Mouse (Mus musculus): Measurements from ENCODE around the gene Rag1. TPM values are rescaled to one million over a fixed set of nuclear protein-coding genes. Genes with fewer than 3 reads are reported as not detected.

Gene Rag1
- total and polyA plus RNA-seq, 2 experiments from 2014 or later = 0.11 to 0.37 TPM

- H3K4me2 ChIP-seq (ENCODE audit: low read depth, low read length) = no peak overlapping the region
- DNase-seq (ENCODE audit: low spot score) = peak; percentile 89
- no peaks in the 10 kb centered on the region for H3K9me3 ChIP-seq (ENCODE audit: low read length)
- no peaks in the 10 kb centered on the region for H3K27me3 ChIP-seq (ENCODE audit: insufficient read depth, low read length)
- H3K4me1 ChIP-seq (ENCODE audit: insufficient read depth, low read length) = no peaks in the 10 kb centered on the region
- no peak overlapping the region for H3K4me3 ChIP-seq (ENCODE audit: low read length)
- WGBS = 20% methylated on average over 9 of the region's 9 CpGs
- peak; percentile 90 for ATAC-seq
- H3K9ac ChIP-seq (replicated peaks; ENCODE audit: low read length) = no peak overlapping the region
- H3K27ac ChIP-seq = no peak overlapping the region
- TF ChIP-seq CTCF (IDR thresholded peaks at IDR 0.05; ENCODE audit: low read depth) = peak; percentile 97
- no peaks in the 10 kb centered on the region for H3K36me3 ChIP-seq (ENCODE audit: insufficient read depth, low read length)
These were observed 15.9 kb upstream of the Rag1 start for GRCm38 (mm10) chr2:101665058-101665702.

- 76% methylated on average over 2 of the region's 2 CpGs for WGBS
- Histone ChIP-seq H3K4me3 (ENCODE audit: low read length) (no peak overlapping the region), H3K36me3 (ENCODE audit: insufficient read depth, low read length) (no peaks in the 10 kb centered on the region), H3K4me2 (ENCODE audit: low read depth, low read length) (no peak overlapping the region), H3K27ac (no peak overlapping the region), H3K9me3 (ENCODE audit: low read length) (no peaks in the 10 kb centered on the region), H3K27me3 (ENCODE audit: insufficient read depth, low read length) (no peaks in the 10 kb centered on the region), H3K9ac (replicated peaks; ENCODE audit: low read length) (no peak overlapping the region), H3K4me1 (ENCODE audit: insufficient read depth, low read length) (no peaks in the 10 kb centered on the region)
- no peak for ATAC-seq
- no peak for DNase-seq (ENCODE audit: low spot score)
- no peak for TF ChIP-seq CTCF (IDR thresholded peaks at IDR 0.05; ENCODE audit: low read depth)
These were observed 11.2 kb upstream of the Rag1 start for GRCm38 (mm10) chr2:101660536-101660935.

- Histone ChIP-seq H3K4me1 (ENCODE audit: insufficient read depth, low read length) (0 out of 2 replicates have a peak, but pooled peaks cover 1% of the 10 kb centered on the region), H3K4me2 (ENCODE audit: low read depth, low read length) (peak overlapping the region; percentile 79), H3K9me3 (ENCODE audit: low read length) (no peaks in the 10 kb centered on the region), H3K9ac (replicated peaks; ENCODE audit: low read length) (peak overlapping the region; percentile 43; the same call in 1 of the 2 replicates), H3K4me3 (ENCODE audit: low read length) (peak overlapping the region; percentile 36), H3K27me3 (ENCODE audit: insufficient read depth, low read length) (no peaks in the 10 kb centered on the region), H3K27ac (no peak overlapping the region), H3K36me3 (ENCODE audit: insufficient read depth, low read length) (no peaks in the 10 kb centered on the region)
- peak; percentile 96 for DNase-seq (ENCODE audit: low spot score)
- 16% methylated on average over 14 of the region's 14 CpGs for WGBS
- peak; percentile 74 for ATAC-seq
- peak; percentile 83 for TF ChIP-seq CTCF (IDR thresholded peaks at IDR 0.05; ENCODE audit: low read depth)
These were observed 3.8 kb upstream of the Rag1 start for GRCm38 (mm10) chr2:101652921-101653597.

GRCm38 (mm10) chr2:101652204-101652920 lies 3.1 kb upstream of the Rag1 start:
- Histone ChIP-seq H3K27ac (no peak overlapping the region), H3K36me3 (ENCODE audit: insufficient read depth, low read length) (no peaks in the 10 kb centered on the region), H3K4me3 (ENCODE audit: low read length) (peak overlapping the region; percentile 36), H3K4me1 (ENCODE audit: insufficient read depth, low read length) (0 out of 2 replicates have a peak, but pooled peaks cover 3% of the 10 kb centered on the region), H3K9ac (replicated peaks; ENCODE audit: low read length) (peak overlapping the region; percentile 43; the same call in 1 of the 2 replicates), H3K4me2 (ENCODE audit: low read depth, low read length) (peak overlapping the region; percentile 79), H3K9me3 (ENCODE audit: low read length) (no peaks in the 10 kb centered on the region), H3K27me3 (ENCODE audit: insufficient read depth, low read length) (no peaks in the 10 kb centered on the region)
- no peak for TF ChIP-seq CTCF (IDR thresholded peaks at IDR 0.05; ENCODE audit: low read depth)
- ATAC-seq (peak; percentile 77), DNase-seq (ENCODE audit: low spot score) (no peak)
- WGBS = 20% methylated on average over 14 of the region's 14 CpGs

GRCm38 (mm10) chr2:101650446-101650845 lies 1.1 kb upstream of the Rag1 start:
- DNase-seq (ENCODE audit: low spot score) (no peak), ATAC-seq (no peak)
- TF ChIP-seq CTCF (IDR thresholded peaks at IDR 0.05; ENCODE audit: low read depth) = no peak
- no peaks in the 10 kb centered on the region for H3K27me3 ChIP-seq (ENCODE audit: insufficient read depth, low read length)
- H3K27ac ChIP-seq = no peak overlapping the region
- H3K4me3 ChIP-seq (ENCODE audit: low read length) = no peak overlapping the region
- WGBS = 65% methylated on average over 1 of the region's 1 CpGs
- no peak overlapping the region for H3K4me2 ChIP-seq (ENCODE audit: low read depth, low read length)
- 0 out of 2 replicates have a peak, but pooled peaks cover 3% of the 10 kb centered on the region for H3K4me1 ChIP-seq (ENCODE audit: insufficient read depth, low read length)
- H3K36me3 ChIP-seq (ENCODE audit: insufficient read depth, low read length) = no peaks in the 10 kb centered on the region
- H3K9me3 ChIP-seq (ENCODE audit: low read length) = no peaks in the 10 kb centered on the region
- no peak overlapping the region for H3K9ac ChIP-seq (replicated peaks; ENCODE audit: low read length)

- Histone ChIP-seq H3K4me3 (ENCODE audit: low read length) (no peak overlapping the region), H3K4me2 (ENCODE audit: low read depth, low read length) (peak overlapping the region; percentile 24; the same call in 1 of the 2 replicates), H3K4me1 (ENCODE audit: insufficient read depth, low read length) (0 out of 2 replicates have a peak, but pooled peaks cover 3% of the 10 kb centered on the region), H3K27ac (peak overlapping the region; percentile 33; the same call in 1 of the 2 replicates), H3K9me3 (ENCODE audit: low read length) (no peaks in the 10 kb centered on the region), H3K27me3 (ENCODE audit: insufficient read depth, low read length) (no peaks in the 10 kb centered on the region), H3K36me3 (ENCODE audit: insufficient read depth, low read length) (no peaks in the 10 kb centered on the region), H3K9ac (replicated peaks; ENCODE audit: low read length) (no peak overlapping the region)
- no peak for TF ChIP-seq CTCF (IDR thresholded peaks at IDR 0.05; ENCODE audit: low read depth)
- WGBS = 61% methylated on average over 2 of the region's 2 CpGs
- ATAC-seq = no peak; the same call in 1 of the 2 replicates
- no peak for DNase-seq (ENCODE audit: low spot score)
These were observed 940 bp downstream of the Rag1 start for GRCm38 (mm10) chr2:101648361-101648760.
